Mouse (Mus musculus): ENCODE measurements at regions not wholly inside any gene's neighbourhood (a gene's known extent, or its start where the extent isn't known, plus 50 kb on each side); places are given as distances from the start of the nearest gene placed in this dataset.
A peak's percentile ranks its signal among the peaks of the same experiment; 100 is the strongest.

GRCm38 (mm10) chr13:37149066-37149781 is 99.2 kb upstream of the F13a1 start:
- no peak for DNase-seq

DNA sequence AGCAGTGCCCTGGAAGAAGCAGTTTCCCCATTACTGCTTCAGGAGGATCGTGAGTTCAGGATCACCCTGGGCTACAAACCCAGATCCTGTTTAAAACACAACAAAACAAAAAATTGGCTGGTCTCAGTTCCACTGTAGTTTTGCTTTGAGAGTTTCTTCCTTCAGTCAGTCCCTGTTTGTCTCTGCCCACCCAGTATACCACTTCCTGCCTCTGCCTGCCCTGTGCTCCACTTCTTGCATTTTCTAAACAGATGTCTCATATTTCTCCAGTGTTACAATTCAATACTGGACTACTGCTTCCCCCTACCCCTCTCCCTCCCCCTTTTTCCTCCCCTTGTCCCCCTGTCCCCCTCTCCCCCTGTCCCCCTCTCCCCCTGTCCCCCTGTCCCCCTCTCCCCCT is 98.6 kb upstream of the F13a1 start:
- no peak for DNase-seq

GRCm38 (mm10) chr13:37147790-37148189 is 97.7 kb upstream of the F13a1 start:
- DNase-seq: no peak

DNA sequence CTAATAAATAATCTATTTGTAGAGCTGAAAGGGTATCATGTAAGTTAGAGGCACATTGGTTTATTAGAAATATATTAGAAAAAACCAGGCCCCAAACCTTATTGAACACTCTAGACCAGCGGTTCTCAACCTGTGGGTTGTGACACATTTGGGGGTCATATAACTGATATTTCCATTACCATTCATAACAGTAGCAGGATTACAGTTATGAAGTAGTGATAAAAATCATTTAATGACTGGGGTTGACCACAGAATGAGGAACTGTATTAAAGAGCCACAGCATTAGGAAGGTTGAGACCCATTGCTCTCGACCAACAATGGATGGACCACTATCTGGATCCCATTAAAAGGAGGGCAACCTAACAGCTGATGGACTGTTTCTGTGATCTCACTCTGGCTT is 92.8 kb upstream of the F13a1 start:
- DNase-seq: no peak

- DNase-seq: no peak
These were observed 85.1 kb upstream of the F13a1 start for GRCm38 (mm10) chr13:37135115-37135514.

- no peak for DNase-seq
These were observed 84.5 kb upstream of the F13a1 start for GRCm38 (mm10) chr13:37134518-37134917.

GRCm38 (mm10) chr13:37130637-37131036 is 80.6 kb upstream of the F13a1 start:
- DNase-seq: no peak

DNA sequence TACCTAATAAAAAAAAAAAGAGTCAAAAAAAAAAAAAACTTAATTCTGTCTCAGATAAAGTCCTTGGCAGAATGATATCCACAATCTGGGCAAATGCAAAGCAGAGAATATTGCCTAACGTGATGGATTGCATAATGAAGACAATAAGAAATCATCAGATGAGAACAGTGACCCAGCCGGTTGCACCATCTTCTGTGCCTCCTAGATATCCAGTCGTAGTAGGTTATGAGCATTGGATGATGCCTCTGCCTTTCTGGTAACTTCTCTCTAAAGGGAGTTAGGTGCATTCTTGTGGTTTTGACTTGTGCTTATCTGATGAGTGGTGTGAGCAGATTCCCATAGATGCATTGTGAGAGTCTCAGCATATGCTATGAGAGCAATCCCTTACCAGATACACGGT is 71.6 kb upstream of the F13a1 start:
- DNase-seq: no peak

GRCm38 (mm10) chr13:37120219-37120618 is 70.2 kb upstream of the F13a1 start:
- DNase-seq: no peak

DNA sequence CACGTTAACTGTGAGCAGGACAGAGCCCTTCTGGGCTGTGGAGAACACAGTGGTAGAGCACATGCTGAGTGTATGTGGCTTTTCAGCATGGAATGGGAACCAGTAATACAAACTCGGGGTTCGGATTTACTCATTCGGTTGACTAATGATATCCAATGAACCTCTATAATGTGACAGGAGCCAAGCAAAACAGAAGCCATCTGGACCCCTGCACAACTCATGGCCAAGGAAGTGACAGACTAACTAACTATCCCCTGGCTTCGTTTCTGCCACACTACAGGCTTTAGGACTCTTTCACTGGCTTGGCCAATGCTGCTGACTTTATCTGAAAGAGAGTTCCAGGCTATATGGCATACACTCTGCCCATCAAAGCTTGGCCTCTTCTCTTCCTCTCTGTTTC is 64.3 kb upstream of the F13a1 start:
- DNase-seq: no peak

DNA sequence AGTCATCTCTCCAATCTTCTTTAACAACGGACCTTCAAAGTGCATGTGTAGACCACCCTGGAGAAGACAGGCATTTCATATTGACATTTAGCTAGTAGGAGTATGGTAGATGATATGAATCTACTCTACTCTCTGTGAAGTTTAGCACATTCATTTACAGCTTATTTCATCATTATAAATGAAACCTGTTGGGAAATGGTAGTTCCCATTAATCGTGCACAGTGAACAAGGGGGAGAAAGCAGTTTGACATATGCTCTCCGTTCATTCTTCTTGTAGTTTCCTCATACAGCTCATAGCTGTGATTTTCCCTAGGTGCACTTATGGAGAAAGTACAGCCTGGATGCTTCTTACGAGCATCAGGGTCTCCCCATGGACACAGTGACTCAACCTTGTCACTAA is 61.7 kb upstream of the F13a1 start:
- no peak for DNase-seq

DNA sequence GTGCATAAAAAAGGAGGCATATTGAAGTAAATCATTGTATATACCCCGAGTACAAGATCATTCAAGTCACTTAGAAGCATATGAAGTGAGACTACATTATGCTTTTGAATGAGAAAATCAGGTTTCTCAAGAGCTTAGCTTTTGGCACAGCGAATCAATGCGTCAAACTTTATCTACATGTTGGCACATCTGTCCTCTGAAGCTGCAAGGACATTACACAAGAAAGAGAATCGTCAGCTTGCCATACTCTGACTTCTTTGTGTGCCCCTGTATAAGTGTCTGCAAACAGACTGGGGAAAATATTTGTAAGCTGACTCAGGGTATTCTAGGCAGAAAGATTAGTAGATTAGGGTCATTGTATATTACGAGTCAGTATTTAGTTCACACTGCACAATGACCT is 57.7 kb upstream of the F13a1 start:
- DNase-seq: no peak

DNA sequence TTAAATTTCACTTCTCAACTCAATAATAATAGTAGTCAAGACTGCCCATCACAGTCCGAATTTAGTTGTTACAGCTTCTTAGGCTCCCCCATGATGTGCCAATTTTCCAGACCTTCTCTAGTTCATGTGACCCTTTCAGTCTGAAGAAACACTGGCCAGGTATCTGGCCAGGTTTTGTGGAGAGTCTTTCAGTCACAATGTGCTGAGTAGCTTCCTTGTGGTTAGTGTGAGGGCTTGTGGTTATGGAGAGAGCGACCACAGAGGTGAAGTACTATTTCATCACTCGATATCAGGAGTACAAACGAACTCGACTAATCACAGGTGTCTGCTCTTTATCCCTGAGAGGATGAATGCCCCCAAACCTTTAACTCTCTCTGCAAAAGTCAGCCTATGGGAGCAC is 56.0 kb upstream of the F13a1 start:
- DNase-seq: no peak

DNA sequence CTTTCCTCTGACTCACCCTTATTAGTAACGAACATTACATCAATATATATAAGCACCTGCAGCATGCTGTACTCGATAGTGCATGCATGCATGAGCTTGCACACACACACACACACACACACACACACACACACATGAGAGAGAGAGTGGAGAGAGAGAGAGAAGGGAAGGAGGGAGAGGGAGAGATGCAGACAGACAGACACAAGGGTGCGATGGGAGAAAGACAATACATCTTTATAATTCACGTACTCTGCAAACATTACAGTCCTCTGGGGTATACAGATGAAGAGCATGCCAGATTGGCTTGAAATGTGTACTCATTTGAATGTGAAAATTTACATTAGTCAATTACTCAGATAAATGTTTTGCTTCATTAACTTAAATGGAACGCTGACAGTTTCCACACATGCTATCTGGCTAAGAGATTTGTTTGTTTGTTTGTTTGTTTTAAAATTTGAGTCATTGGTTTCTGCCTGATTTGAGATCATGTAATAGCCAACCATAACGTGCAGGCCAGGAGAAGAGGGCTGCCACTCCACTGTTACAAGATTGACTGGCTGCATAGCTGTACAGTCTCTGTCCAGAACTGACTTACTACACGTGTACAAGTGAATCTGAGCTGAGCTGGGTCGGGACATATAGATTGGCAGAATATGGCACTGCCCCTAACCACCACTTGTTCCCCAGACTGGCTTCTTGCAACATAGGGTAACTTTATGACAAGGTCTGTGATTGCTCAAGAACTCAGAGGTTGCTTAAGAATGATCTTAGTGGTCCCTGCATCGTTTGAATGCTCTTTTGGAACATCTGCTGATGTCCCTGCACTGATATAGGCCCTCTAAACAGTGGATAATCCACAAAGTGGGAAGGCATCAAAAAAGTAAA is 54.6 kb upstream of the F13a1 start:
- no peak for DNase-seq

- DNase-seq: peak; percentile 40
These were observed 53.8 kb upstream of the F13a1 start for GRCm38 (mm10) chr13:37103741-37104296.

GRCm38 (mm10) chr13:37101755-37102154 is 51.7 kb upstream of the F13a1 start:
- DNase-seq: no peak

Data from cerebellum, adult 9-11 months (tissue).